Mouse (Mus musculus) limb, embryonic 14.5 days (tissue): Measurements from ENCODE around the gene Usp43. TPM values are rescaled to one million over a fixed set of nuclear protein-coding genes. Genes with fewer than 3 reads are reported as not detected.

Source experiments
- ATAC-seq: fragments of 200-750 bp; cut with Nextera tagmentation; 2 replicates; pipeline ENCODE4 v1.8.0; 2017; ENCODE audit warnings: low read depth, moderate number of reproducible peaks, moderate TSS enrichment; ENCODE audit not compliant: low FRiP score
- DNase-seq: peaks from one replicate; pipeline ENCODE4 v3.0.0-alpha.2; 2015; ENCODE audit warnings: low spot score
- H3K27ac ChIP-seq: fragments of 300-500 bp; sonication (generic); replicated peaks from 2 replicates; pipeline ENCODE4 v1.5.1; 2014; ENCODE audit warnings: low read depth, mild to moderate bottlenecking, low read length, moderate library complexity, mixed read lengths
- H3K27me3 ChIP-seq: fragments of 300-500 bp; sonication (generic); 2 replicates; pipeline ENCODE4 v1.6.1; 2014; ENCODE audit warnings: low read length, mixed read lengths; ENCODE audit not compliant: control insufficient read depth, insufficient read depth
- H3K36me3 ChIP-seq: fragments of 300-500 bp; sonication (generic); 2 replicates; pipeline ENCODE4 v1.6.1; 2014; ENCODE audit warnings: mild to moderate bottlenecking, low read length, moderate library complexity, mixed read lengths; ENCODE audit not compliant: control insufficient read depth, insufficient read depth
- H3K4me1 ChIP-seq: fragments of 300-500 bp; sonication (generic); 2 replicates; pipeline ENCODE4 v1.6.1; 2014; ENCODE audit warnings: antibody characterized with exemption, low read length, mixed read lengths; ENCODE audit not compliant: control insufficient read depth, insufficient read depth
- H3K4me2 ChIP-seq: fragments of 300-500 bp; sonication (generic); replicated peaks from 2 replicates; pipeline ENCODE4 v1.6.1; 2014; ENCODE audit warnings: low read depth, mild to moderate bottlenecking, low read length, moderate library complexity; ENCODE audit not compliant: severe bottlenecking
- H3K4me3 ChIP-seq: fragments of 300-500 bp; sonication (generic); replicated peaks from 2 replicates; pipeline ENCODE4 v1.5.1; 2014; ENCODE audit warnings: low read length
- H3K9ac ChIP-seq: fragments of 300-500 bp; sonication (generic); 2 replicates; pipeline ENCODE4 v1.6.1; 2014; ENCODE audit warnings: mild to moderate bottlenecking, low read depth, low read length, moderate library complexity; ENCODE audit not compliant: severe bottlenecking
- H3K9me3 ChIP-seq: fragments of 300-500 bp; sonication (generic); 2 replicates; pipeline ENCODE4 v1.6.1; 2016; ENCODE audit warnings: low read length; ENCODE audit not compliant: control insufficient read depth
- POLR2A ChIP-seq: fragments of 200-500 bp; IDR thresholded peaks from 2 replicates; pipeline ENCODE4 v1.8.0; 2012; ENCODE audit warnings: inconsistent platforms, mild to moderate bottlenecking, moderate library complexity, borderline replicate concordance; ENCODE audit not compliant: insufficient read depth, insufficient read length; ENCODE audit errors: extremely low read depth
- WGBS: fragments of 180-500 bp; shearing (Covaris S2); extraction: QIAGEN DNeasy Blood & Tissue Kit; methylation state at CpG from one replicate; pipeline ENCODE4 v1.1.7; 2014; 5-methylcytosine and 5-hydroxymethylcytosine counted together
- polyA plus RNA-seq, 2 experiments: library from polyadenylated mRNA; depleted of rRNA in 1 of 2; stranded (reverse) in 1 of 2; unstranded in 1 of 2; fragments of >200 nt; fragmentation: Nextera tagmentation in 1 of 2; extraction: Ambion mirVana in 1 of 2; gene quantifications; 2 replicates each; pipeline versions ENCODE4 v1.2.1 to v1.2.3; 2012 to 2014

Usp43 gene
- polyA plus RNA-seq, 2 experiments, result 1.8 to 1.9 TPM

DNA sequence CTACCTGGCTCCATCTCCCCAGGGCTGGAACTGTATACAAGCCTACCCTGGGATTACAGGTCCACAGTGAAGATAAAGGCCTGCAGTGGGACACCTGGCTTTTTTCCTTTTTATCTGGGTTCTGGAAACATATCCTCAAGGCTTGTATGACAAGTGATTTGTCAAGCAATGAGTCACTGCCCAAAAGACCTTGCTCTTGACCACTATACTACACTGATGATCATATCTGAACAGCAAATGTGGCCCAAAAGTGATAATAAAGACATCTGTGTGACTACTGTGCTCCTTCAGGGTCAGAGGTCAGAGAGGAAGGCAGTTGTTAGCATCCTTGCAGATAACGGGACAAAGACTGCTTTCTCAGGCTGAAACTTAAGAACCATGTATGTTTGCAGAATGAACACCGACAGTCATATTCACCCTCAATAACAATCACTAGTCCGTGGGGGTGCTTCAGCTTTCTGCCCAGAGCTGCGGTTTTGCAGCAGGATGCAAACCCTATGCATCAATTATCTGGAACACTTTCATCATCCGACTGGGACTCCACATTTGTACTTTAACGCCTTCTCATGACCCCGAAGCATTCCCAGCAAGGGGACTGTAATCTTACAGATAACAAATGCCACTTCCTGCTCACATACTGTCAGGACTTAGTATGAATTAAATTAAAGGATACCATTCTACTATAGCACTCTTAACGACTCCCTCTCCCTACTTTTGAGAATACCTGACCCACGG lies 1.6 kb downstream of the Usp43 start:
- no peak overlapping the region for H3K4me3 ChIP-seq
- peaks cover 2% of the 10 kb centered on the region; the same call in 1 of the 2 replicates for H3K4me1 ChIP-seq
- peaks cover 20% of the 10 kb centered on the region for H3K27me3 ChIP-seq
- no peaks in the 10 kb centered on the region for H3K36me3 ChIP-seq
- H3K27ac ChIP-seq, result no peak overlapping the region
- no peak for ATAC-seq
- DNase-seq, result no peak
- WGBS, result 53% methylated on average over 9 of the region's 9 CpGs
- no peak overlapping the region for H3K4me2 ChIP-seq
- TF ChIP-seq POLR2A, result no peak
- no peaks in the 10 kb centered on the region for H3K9me3 ChIP-seq
- H3K9ac ChIP-seq, result no peak overlapping the region

GRCm38 (mm10) chr11:67919593-67919992 lies 2.4 kb downstream of the Usp43 start:
- Histone ChIP-seq H3K27me3 (peaks cover 20% of the 10 kb centered on the region), H3K27ac (no peak overlapping the region), H3K4me2 (no peak overlapping the region), H3K9ac (no peak overlapping the region), H3K36me3 (no peaks in the 10 kb centered on the region), H3K9me3 (no peaks in the 10 kb centered on the region), H3K4me3 (no peak overlapping the region), H3K4me1 (peaks cover 2% of the 10 kb centered on the region; the same call in 1 of the 2 replicates)
- DNase-seq (no peak), ATAC-seq (no peak)
- no peak for TF ChIP-seq POLR2A
- 81% methylated on average over 5 of the region's 5 CpGs for WGBS

DNA sequence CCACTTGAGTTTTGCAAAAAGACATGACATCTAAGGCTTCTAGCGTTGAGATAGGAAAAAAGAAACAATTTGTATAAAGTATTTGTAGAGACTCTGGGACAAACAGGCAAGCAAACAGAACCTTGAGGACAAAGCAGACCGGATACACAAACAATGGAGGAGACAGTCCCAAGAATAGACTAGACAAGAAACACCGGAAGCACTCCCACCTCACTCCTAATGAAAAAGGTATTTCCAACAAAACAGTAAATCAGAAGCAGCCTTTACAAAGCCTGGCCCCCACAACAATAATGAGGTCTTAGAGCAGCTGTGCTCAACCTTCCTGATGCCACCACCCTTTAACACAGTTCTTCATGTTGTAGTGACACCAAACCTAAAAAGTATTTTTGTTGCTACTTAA lies 4.8 kb downstream of the Usp43 start:
- Histone ChIP-seq H3K9me3 (no peaks in the 10 kb centered on the region), H3K27ac (no peak overlapping the region), H3K4me1 (no peaks in the 10 kb centered on the region; the same call in 1 of the 2 replicates), H3K36me3 (no peaks in the 10 kb centered on the region), H3K27me3 (peaks cover 20% of the 10 kb centered on the region), H3K4me3 (no peak overlapping the region), H3K4me2 (no peak overlapping the region), H3K9ac (no peak overlapping the region)
- WGBS, result 86% methylated on average over 3 of the region's 3 CpGs
- TF ChIP-seq POLR2A, result no peak
- DNase-seq (no peak), ATAC-seq (no peak)

GRCm38 (mm10) chr11:67911074-67911473 lies 10.9 kb downstream of the Usp43 start:
- WGBS, result 76% methylated on average over 5 of the region's 5 CpGs
- no peak for DNase-seq
- Histone ChIP-seq H3K36me3 (no peaks in the 10 kb centered on the region), H3K27ac (no peak overlapping the region), H3K4me2 (no peak overlapping the region), H3K4me1 (no peaks in the 10 kb centered on the region), H3K9ac (no peak overlapping the region), H3K4me3 (no peak overlapping the region), H3K27me3 (no peaks in the 10 kb centered on the region), H3K9me3 (no peaks in the 10 kb centered on the region)
- TF ChIP-seq POLR2A, result no peak
- ATAC-seq, result no peak

DNA sequence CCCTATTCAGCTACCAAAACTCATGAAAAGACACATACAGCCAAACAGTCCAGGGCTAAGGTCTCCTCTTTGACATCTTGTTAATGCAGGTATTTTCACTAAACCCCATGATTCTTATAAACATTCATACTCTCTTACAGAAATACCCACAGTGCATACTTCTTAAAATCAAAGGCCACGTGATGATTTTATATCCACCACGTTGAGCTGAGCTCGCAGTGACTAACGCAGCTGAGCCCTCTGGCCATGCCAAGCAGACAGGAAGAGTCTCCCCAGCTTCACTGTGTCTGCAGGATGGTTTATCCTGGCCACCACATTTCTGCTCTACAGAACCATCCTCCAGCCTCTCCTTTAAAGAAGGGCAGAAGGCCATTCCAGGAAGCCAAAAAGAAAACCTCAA lies 18.2 kb downstream of the Usp43 start:
- no peak for DNase-seq
- Histone ChIP-seq H3K4me1 (no peaks in the 10 kb centered on the region), H3K27me3 (no peaks in the 10 kb centered on the region), H3K9me3 (no peaks in the 10 kb centered on the region), H3K4me2 (no peak overlapping the region), H3K9ac (no peak overlapping the region), H3K36me3 (no peaks in the 10 kb centered on the region), H3K27ac (no peak overlapping the region), H3K4me3 (no peak overlapping the region)
- no peak for TF ChIP-seq POLR2A
- ATAC-seq, result no peak
- 78% methylated on average over 4 of the region's 4 CpGs for WGBS
